Comparison of ENCODE assay signal across 8 mouse cellular contexts in the genomic region with DNA sequence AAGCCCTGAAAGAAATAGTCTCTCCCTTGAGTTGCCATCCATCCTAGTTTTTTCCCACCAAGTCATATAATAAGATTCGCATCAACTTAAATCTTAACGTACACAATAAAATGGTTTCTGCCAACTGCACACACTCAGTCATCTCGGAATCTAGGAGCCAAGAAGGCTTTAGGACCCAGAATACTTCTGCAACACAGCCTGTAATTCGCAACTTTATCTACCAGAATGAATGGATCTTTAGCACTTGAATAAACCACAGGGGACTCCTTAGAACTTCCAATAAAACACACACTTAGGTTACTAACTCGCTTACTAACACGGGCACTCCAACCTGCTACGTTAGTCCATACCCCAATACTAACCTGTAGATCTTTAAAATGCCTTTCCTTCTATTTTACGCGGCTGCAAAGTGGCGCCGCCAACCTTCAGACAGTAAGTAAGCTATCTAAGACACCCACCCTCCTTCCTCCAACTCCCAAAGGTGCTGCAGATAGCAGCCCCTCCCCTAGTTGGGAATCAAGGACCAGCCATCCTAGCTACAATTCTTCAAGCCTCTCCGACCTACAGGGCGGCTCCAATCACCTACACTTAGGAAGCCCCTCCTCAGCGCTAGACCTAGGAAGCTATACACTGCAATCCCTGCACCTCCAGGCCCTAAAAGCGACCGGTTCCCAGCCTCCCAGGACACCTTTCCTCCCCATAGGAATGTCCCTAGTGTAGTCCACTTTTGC. TPM values are rescaled to one million over a fixed set of nuclear protein-coding genes. Genes with fewer than 3 reads are reported as not detected.
DNase-seq lines count a peak whose midpoint lies in the region; ATAC-seq and TF ChIP-seq lines count a peak whose summit lies in the region.

No protein-coding gene starts in this region.

- H3K4me2 ChIP-seq in embryonic facial prominence, embryonic 14.5 days (ENCODE audit: low read depth, low read length): peak overlapping the region; percentile 64
- peak overlapping the region; percentile 75 for H3K4me2 ChIP-seq in hindbrain, postnatal 0 days (ENCODE audit: low read depth, low read length)
- peak overlapping the region; percentile 72 for H3K4me2 ChIP-seq in stomach, embryonic 15.5 days

- peak; percentile 75 for ATAC-seq in embryonic facial prominence, embryonic 14.5 days (ENCODE audit: low read depth)
- peak; percentile 77 for ATAC-seq in hindbrain, postnatal 0 days
- peak; percentile 58; the same call in 1 of the 2 replicates for ATAC-seq in stomach, embryonic 15.5 days (ENCODE audit: insufficient read depth, low FRiP score, low read depth)

- DNase-seq in left cerebral cortex, adult 11 months (ENCODE audit: low spot score): peak; percentile 15
- no peak for DNase-seq in left cerebral cortex, postnatal 10 days (ENCODE audit: extremely low spot score in 1 of 2, low spot score in 2 of 2)
- peak; percentile 54 for DNase-seq in NIH3T3 (ENCODE audit: low read depth)
- peak; percentile 69 for DNase-seq in embryonic facial prominence, embryonic 14.5 days (ENCODE audit: low spot score)
- peak; percentile 55 for DNase-seq in hindbrain, postnatal 0 days (ENCODE audit: low spot score)
- peak; percentile 8 for DNase-seq in lung, postnatal 10 days
- no peak for DNase-seq in right cerebral cortex, postnatal 36 days (ENCODE audit: low spot score in 2 of 2)

- intact Hi-C loops in left cerebral cortex, postnatal 10 days (cut with DNase I): no loop called here

- WGBS in embryonic facial prominence, embryonic 14.5 days: under 1% methylated on average over 16 of the region's 16 CpGs
- under 1% methylated on average over 16 of the region's 16 CpGs for WGBS in hindbrain, postnatal 0 days
- WGBS in stomach, embryonic 15.5 days: under 1% methylated on average over 16 of the region's 16 CpGs

- 0 out of 2 replicates have a peak, but pooled peaks cover 6% of the 10 kb centered on the region for H3K36me3 ChIP-seq in embryonic facial prominence, embryonic 14.5 days (ENCODE audit: control insufficient read depth, insufficient read depth, low read length)
- H3K36me3 ChIP-seq in hindbrain, postnatal 0 days (ENCODE audit: insufficient read depth, low read length): no peaks in the 10 kb centered on the region
- no peaks in the 10 kb centered on the region; the same call in 1 of the 2 replicates for H3K36me3 ChIP-seq in stomach, embryonic 15.5 days

- peak overlapping the region; percentile 89 for H3K4me3 ChIP-seq in embryonic facial prominence, embryonic 14.5 days (ENCODE audit: low read depth, low read length)
- peak overlapping the region; percentile 98 for H3K4me3 ChIP-seq in hindbrain, postnatal 0 days (ENCODE audit: low read length)
- peak overlapping the region; percentile 95 for H3K4me3 ChIP-seq in stomach, embryonic 15.5 days (replicated peaks)

- H3K9me3 ChIP-seq in embryonic facial prominence, embryonic 14.5 days (ENCODE audit: control insufficient read depth, low read length): no peaks in the 10 kb centered on the region
- H3K9me3 ChIP-seq in hindbrain, postnatal 0 days (ENCODE audit: low read length): no peaks in the 10 kb centered on the region
- no peaks in the 10 kb centered on the region for H3K9me3 ChIP-seq in stomach, embryonic 15.5 days

- TF ChIP-seq CTCF in hindbrain, postnatal 0 days (IDR thresholded peaks at IDR 0.05; ENCODE audit: low read depth): no peak

- peak overlapping the region; percentile 94 for H3K27ac ChIP-seq in embryonic facial prominence, embryonic 14.5 days (replicated peaks; ENCODE audit: low read depth, low read length)
- peak overlapping the region; percentile 97 for H3K27ac ChIP-seq in hindbrain, postnatal 0 days
- peak overlapping the region; percentile 92 for H3K27ac ChIP-seq in stomach, embryonic 15.5 days

- H3K27me3 ChIP-seq in embryonic facial prominence, embryonic 14.5 days (replicated peaks; ENCODE audit: control insufficient read depth, insufficient read depth, low read length): no peaks in the 10 kb centered on the region
- no peaks in the 10 kb centered on the region for H3K27me3 ChIP-seq in hindbrain, postnatal 0 days (ENCODE audit: insufficient read depth, low read length)
- no peaks in the 10 kb centered on the region for H3K27me3 ChIP-seq in stomach, embryonic 15.5 days (replicated peaks)

- H3K4me1 ChIP-seq in embryonic facial prominence, embryonic 14.5 days (ENCODE audit: control insufficient read depth, insufficient read depth, low read length): peaks cover 14% of the 10 kb centered on the region
- peaks cover 8% of the 10 kb centered on the region for H3K4me1 ChIP-seq in hindbrain, postnatal 0 days (ENCODE audit: insufficient read depth, low read length)
- peaks cover 10% of the 10 kb centered on the region; the same call in 1 of the 2 replicates for H3K4me1 ChIP-seq in stomach, embryonic 15.5 days

- peak overlapping the region; percentile 98 for H3K9ac ChIP-seq in embryonic facial prominence, embryonic 14.5 days (ENCODE audit: low read depth, low read length)
- peak overlapping the region; percentile 99 for H3K9ac ChIP-seq in hindbrain, postnatal 0 days (replicated peaks; ENCODE audit: low read length)
- peak overlapping the region; percentile 96 for H3K9ac ChIP-seq in stomach, embryonic 15.5 days

RNA-seq across cellular contexts. Expression of a gene that starts 1.0 kb away (rescaled TPM):
- total RNA-seq in left cerebral cortex, postnatal 10 days (2021): 10 to 100 TPM; 21.0 to 24.1 TPM
- polyA plus RNA-seq in embryonic facial prominence, embryonic 14.5 days (2014; fragmentation: Nextera tagmentation; extraction: Ambion mirVana): 34.3 and 35.4 TPM in 2 replicates
- 49.8 and 65.0 TPM in 2 replicates for total RNA-seq in hindbrain, postnatal 0 days (2014; rRNA removed)
- polyA plus RNA-seq in hindbrain, postnatal 0 days (2015; fragmentation: Nextera tagmentation; extraction: Ambion mirVana): 12.8 and 16.4 TPM in 2 replicates
- polyA plus RNA-seq in stomach, embryonic 15.5 days (2015; fragmentation: Nextera tagmentation; extraction: Ambion mirVana): 51.6 and 52.9 TPM in 2 replicates

RNA-seq across cellular contexts. Expression of a gene that starts 1.0 kb away (rescaled TPM):
- total RNA-seq in left cerebral cortex, postnatal 10 days (2021): 10 to 100 TPM; 32.3 to 33.6 TPM
- 26.2 and 27.7 TPM in 2 replicates for polyA plus RNA-seq in embryonic facial prominence, embryonic 14.5 days (2014; fragmentation: Nextera tagmentation; extraction: Ambion mirVana)
- total RNA-seq in hindbrain, postnatal 0 days (2014; rRNA removed): 27.1 and 33.9 TPM in 2 replicates
- 15.5 and 16.9 TPM in 2 replicates for polyA plus RNA-seq in hindbrain, postnatal 0 days (2015; fragmentation: Nextera tagmentation; extraction: Ambion mirVana)
- polyA plus RNA-seq in stomach, embryonic 15.5 days (2015; fragmentation: Nextera tagmentation; extraction: Ambion mirVana): 18.4 and 27.0 TPM in 2 replicates

RNA-seq across cellular contexts. Expression of a gene that starts 16.1 kb away (rescaled TPM):
- total RNA-seq in left cerebral cortex, postnatal 10 days (2021): 10 to 100 TPM; 23.4 to 28.0 TPM
- 10.6 and 15.7 TPM in 2 replicates for polyA plus RNA-seq in embryonic facial prominence, embryonic 14.5 days (2014; fragmentation: Nextera tagmentation; extraction: Ambion mirVana)
- 46.0 and 82.1 TPM in 2 replicates for total RNA-seq in hindbrain, postnatal 0 days (2014; rRNA removed)
- polyA plus RNA-seq in hindbrain, postnatal 0 days (2015; fragmentation: Nextera tagmentation; extraction: Ambion mirVana): 10.6 and 12.0 TPM in 2 replicates
- polyA plus RNA-seq in stomach, embryonic 15.5 days (2015; fragmentation: Nextera tagmentation; extraction: Ambion mirVana): 12.6 and 12.9 TPM in 2 replicates

RNA-seq across cellular contexts. Expression of a gene that starts 33.0 kb away (rescaled TPM):
- total RNA-seq in left cerebral cortex, postnatal 10 days (2021): 100 to 1,000 TPM; 216 to 223 TPM
- polyA plus RNA-seq in embryonic facial prominence, embryonic 14.5 days (2014; fragmentation: Nextera tagmentation; extraction: Ambion mirVana): 411 and 416 TPM in 2 replicates
- total RNA-seq in hindbrain, postnatal 0 days (2014; rRNA removed): 113 and 152 TPM in 2 replicates
- 604 and 613 TPM in 2 replicates for polyA plus RNA-seq in hindbrain, postnatal 0 days (2015; fragmentation: Nextera tagmentation; extraction: Ambion mirVana)
- 350 and 376 TPM in 2 replicates for polyA plus RNA-seq in stomach, embryonic 15.5 days (2015; fragmentation: Nextera tagmentation; extraction: Ambion mirVana)

RNA-seq across cellular contexts. Expression of a gene that starts 33.2 kb away (rescaled TPM):
- 10 to 100 TPM; 30.7 to 31.5 TPM for total RNA-seq in left cerebral cortex, postnatal 10 days (2021)
- 36.0 and 40.8 TPM in 2 replicates for polyA plus RNA-seq in embryonic facial prominence, embryonic 14.5 days (2014; fragmentation: Nextera tagmentation; extraction: Ambion mirVana)
- total RNA-seq in hindbrain, postnatal 0 days (2014; rRNA removed): 42.2 and 49.2 TPM in 2 replicates
- polyA plus RNA-seq in hindbrain, postnatal 0 days (2015; fragmentation: Nextera tagmentation; extraction: Ambion mirVana): 37.5 and 39.2 TPM in 2 replicates
- polyA plus RNA-seq in stomach, embryonic 15.5 days (2015; fragmentation: Nextera tagmentation; extraction: Ambion mirVana): 50.0 and 54.2 TPM in 2 replicates

Comparison
In these comparisons a context has a peak if more than half of its experiments do, and no peak if none do; other contexts are left out.
1. DNase-seq: peak in left cerebral cortex, adult 11 months (single experiment), NIH3T3 (single experiment), embryonic facial prominence, embryonic 14.5 days (single experiment), hindbrain, postnatal 0 days (single experiment) and lung, postnatal 10 days (single experiment); none in left cerebral cortex, postnatal 10 days (0 of 2) and right cerebral cortex, postnatal 36 days (0 of 2).
2. Peak in every context shown above with its lines, with median percentiles within 50 percentile points of each other: ATAC-seq, H3K27ac ChIP-seq, H3K4me2 ChIP-seq, H3K4me3 ChIP-seq and H3K9ac ChIP-seq.